Mouse (Mus musculus): ENCODE data around the gene Cadps. TPM values are rescaled to one million over a fixed set of nuclear protein-coding genes. Genes with fewer than 3 reads are reported as not detected.

The Cadps gene
- polyA plus RNA-seq, 1 experiment: not detected

GRCm38 (mm10) chr14:12405201-12405600 lies 417.7 kb downstream of the Cadps start:
- no peak for TF ChIP-seq GATA1 (IDR thresholded peaks at IDR 0.05; ENCODE audit: low read length)

GRCm38 (mm10) chr14:12404724-12405123 lies 418.2 kb downstream of the Cadps start:
- no peak for TF ChIP-seq GATA1 (IDR thresholded peaks at IDR 0.05; ENCODE audit: low read length)

- TF ChIP-seq GATA1 (IDR thresholded peaks at IDR 0.05; ENCODE audit: low read length): no peak
Measured at GRCm38 (mm10) chr14:12404052-12404451, 418.8 kb downstream of the Cadps start.

GRCm38 (mm10) chr14:12400116-12400515 lies 422.8 kb downstream of the Cadps start:
- TF ChIP-seq GATA1 (IDR thresholded peaks at IDR 0.05; ENCODE audit: low read length): no peak

GRCm38 (mm10) chr14:12397561-12397960 lies 425.3 kb downstream of the Cadps start:
- no peak for TF ChIP-seq GATA1 (IDR thresholded peaks at IDR 0.05; ENCODE audit: low read length)

- TF ChIP-seq GATA1 (IDR thresholded peaks at IDR 0.05; ENCODE audit: low read length): no peak
Measured at GRCm38 (mm10) chr14:12394318-12394717, 428.6 kb downstream of the Cadps start.

GRCm38 (mm10) chr14:12393271-12393861 lies 429.5 kb downstream of the Cadps start:
- TF ChIP-seq GATA1 (IDR thresholded peaks at IDR 0.05; ENCODE audit: low read length): no peak

GRCm38 (mm10) chr14:12391167-12391566 lies 431.7 kb downstream of the Cadps start:
- no peak for TF ChIP-seq GATA1 (IDR thresholded peaks at IDR 0.05; ENCODE audit: low read length)

- TF ChIP-seq GATA1 (IDR thresholded peaks at IDR 0.05; ENCODE audit: low read length): no peak
Measured at GRCm38 (mm10) chr14:12388806-12389436, 434.0 kb downstream of the Cadps start.

- TF ChIP-seq GATA1 (IDR thresholded peaks at IDR 0.05; ENCODE audit: low read length): no peak
Measured at GRCm38 (mm10) chr14:12388192-12388795, 434.6 kb downstream of the Cadps start.

- no peak for TF ChIP-seq GATA1 (IDR thresholded peaks at IDR 0.05; ENCODE audit: low read length)
Measured at GRCm38 (mm10) chr14:12387176-12387575, 435.7 kb downstream of the Cadps start.

- TF ChIP-seq GATA1 (IDR thresholded peaks at IDR 0.05; ENCODE audit: low read length): no peak
Measured at GRCm38 (mm10) chr14:12377883-12378282, 445.0 kb downstream of the Cadps start.

GRCm38 (mm10) chr14:12377289-12377688 lies 445.6 kb downstream of the Cadps start:
- TF ChIP-seq GATA1 (IDR thresholded peaks at IDR 0.05; ENCODE audit: low read length): no peak

- TF ChIP-seq GATA1 (IDR thresholded peaks at IDR 0.05; ENCODE audit: low read length): no peak
Measured at GRCm38 (mm10) chr14:12375451-12375850, 447.4 kb downstream of the Cadps start.

- TF ChIP-seq GATA1 (IDR thresholded peaks at IDR 0.05; ENCODE audit: low read length): no peak
Measured at GRCm38 (mm10) chr14:12350271-12350916, 472.5 kb downstream of the Cadps start.

GRCm38 (mm10) chr14:12349334-12350090 lies 473.4 kb downstream of the Cadps start:
- TF ChIP-seq GATA1 (IDR thresholded peaks at IDR 0.05; ENCODE audit: low read length): no peak
